Mouse (Mus musculus) stomach, embryonic 14.5 days (tissue): ENCODE results near the gene Tenm4. TPM values are rescaled to one million over a fixed set of nuclear protein-coding genes. Genes with fewer than 3 reads are reported as not detected.

Experiments used
- ATAC-seq: fragments of 200-750 bp; cut with Nextera tagmentation; 2 replicates; pipeline ENCODE4 v1.8.0; 2017; ENCODE audit warnings: low read depth, moderate TSS enrichment; ENCODE audit not compliant: insufficient number of reproducible peaks, insufficient read depth, low FRiP score
- H3K27ac ChIP-seq: fragments of 300-500 bp; sonication (generic); 2 replicates; pipeline ENCODE4 v1.5.1; 2014; ENCODE audit warnings: mild to moderate bottlenecking, low read length, moderate library complexity, mixed read lengths
- H3K27me3 ChIP-seq: fragments of 300-500 bp; sonication (generic); 2 replicates; pipeline ENCODE4 v1.6.1; 2014; ENCODE audit warnings: low read length, control low read depth, mixed read lengths; ENCODE audit not compliant: control insufficient read depth, insufficient read depth
- H3K36me3 ChIP-seq: fragments of 300-500 bp; sonication (generic); 2 replicates; pipeline ENCODE4 v1.6.1; 2014; ENCODE audit warnings: mild to moderate bottlenecking, control low read depth, low read length, moderate library complexity, mixed read lengths; ENCODE audit not compliant: control insufficient read depth, insufficient read depth
- H3K4me1 ChIP-seq: fragments of 300-500 bp; sonication (generic); 2 replicates; pipeline ENCODE4 v1.6.1; 2014; ENCODE audit warnings: low read length, control low read depth, mixed read lengths; ENCODE audit not compliant: control insufficient read depth, insufficient read depth
- H3K4me2 ChIP-seq: fragments of 300-500 bp; sonication (generic); replicated peaks from 2 replicates; pipeline ENCODE4 v1.6.1; 2014; ENCODE audit warnings: low read depth, low read length, control low read depth
- H3K4me3 ChIP-seq: fragments of 300-500 bp; sonication (generic); 2 replicates; pipeline ENCODE4 v1.5.1; 2014; ENCODE audit warnings: low read depth, low read length, control low read depth
- H3K9ac ChIP-seq: fragments of 300-500 bp; sonication (generic); replicated peaks from 2 replicates; pipeline ENCODE4 v1.6.1; 2014; ENCODE audit warnings: low read depth, mild to moderate bottlenecking, control low read depth, low read length, moderate library complexity, mixed read lengths
- H3K9me3 ChIP-seq: fragments of 300-500 bp; sonication (generic); 2 replicates; pipeline ENCODE4 v1.6.1; 2016; ENCODE audit warnings: low read depth, low read length, control low read depth; ENCODE audit not compliant: control insufficient read depth
- WGBS: fragments of 180-500 bp; shearing (Covaris S2); extraction: QIAGEN DNeasy Blood & Tissue Kit; methylation state at CpG from one replicate; pipeline ENCODE4 v1.1.7; 2014; 5-methylcytosine and 5-hydroxymethylcytosine counted together
- polyA plus RNA-seq: library from polyadenylated mRNA; unstranded; fragments of >200 nt; fragmentation: Nextera tagmentation; extraction: Ambion mirVana; gene quantifications from 2 replicates; pipeline ENCODE4 v1.2.1, GENCODE M21; 2014

Gene Tenm4
- polyA plus RNA-seq, 1 experiment from 2014 or later, result 28.8 TPM

DNA sequence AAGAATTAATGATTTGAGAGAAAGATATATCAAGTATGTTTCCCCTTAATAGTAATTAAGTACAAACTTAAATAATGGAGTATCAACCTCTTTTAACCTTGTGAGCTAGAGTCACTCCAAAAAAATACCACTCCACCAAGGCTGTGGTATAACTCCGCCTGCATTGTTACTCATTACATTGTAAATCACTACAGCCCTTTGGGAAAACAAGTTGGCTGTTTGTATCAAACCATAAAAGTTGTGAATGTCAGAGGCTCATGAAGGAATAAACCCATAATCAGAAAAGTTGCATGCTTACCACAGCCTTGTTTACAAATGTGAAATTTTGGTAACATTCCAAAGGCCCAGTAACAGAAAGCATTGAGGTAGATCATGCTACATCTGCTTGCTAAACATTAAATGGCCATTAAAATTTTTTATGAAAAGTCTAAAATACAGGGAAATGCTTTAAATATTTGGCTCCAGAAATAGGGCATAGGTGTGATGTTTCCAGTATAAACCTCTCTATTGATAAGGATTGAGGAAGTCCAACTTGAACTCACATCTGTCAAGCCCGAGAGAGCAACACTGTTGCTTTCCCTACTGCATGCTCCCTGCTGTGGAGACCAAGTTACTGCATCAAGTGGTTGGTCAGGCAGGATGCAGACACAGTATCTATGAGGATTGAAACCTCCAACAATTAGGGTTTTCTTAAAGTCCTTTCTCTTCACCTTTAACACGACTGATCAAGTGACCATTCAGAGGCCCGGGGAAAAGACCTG is 582.5 kb downstream of the Tenm4 start:
- peaks cover 26% of the 10 kb centered on the region for H3K4me1 ChIP-seq
- H3K36me3 ChIP-seq, result no peaks in the 10 kb centered on the region
- no peak for ATAC-seq

GRCm38 (mm10) chr7:96754175-96754574 is 583.1 kb downstream of the Tenm4 start:
- no peak overlapping the region for H3K4me3 ChIP-seq
- H3K27ac ChIP-seq, result no peak overlapping the region

More for the DNA sequence above, 582.5 kb downstream of the Tenm4 start:
- H3K27me3 ChIP-seq, result no peaks in the 10 kb centered on the region
- WGBS, result 60% methylated on average over 4 of the region's 4 CpGs
- no peak overlapping the region for H3K9ac ChIP-seq
- no peak overlapping the region for H3K27ac ChIP-seq
- H3K9me3 ChIP-seq, result no peaks in the 10 kb centered on the region
- H3K4me3 ChIP-seq, result no peak overlapping the region
- no peak overlapping the region for H3K4me2 ChIP-seq

GRCm38 (mm10) chr7:96755459-96756094 is 584.5 kb downstream of the Tenm4 start:
- 32% methylated on average over 12 of the region's 12 CpGs for WGBS
- Histone ChIP-seq H3K4me1 (peaks cover 18% of the 10 kb centered on the region), H3K4me3 (no peak overlapping the region), H3K36me3 (no peaks in the 10 kb centered on the region), H3K9me3 (no peaks in the 10 kb centered on the region), H3K27me3 (no peaks in the 10 kb centered on the region), H3K4me2 (no peak overlapping the region), H3K27ac (peak overlapping the region; percentile 34; the same call in 1 of the 2 replicates), H3K9ac (no peak overlapping the region)
- peak; percentile 67; the same call in 1 of the 2 replicates for ATAC-seq

More at GRCm38 (mm10) chr7:96754175-96754574, 583.1 kb downstream of the Tenm4 start:
- ATAC-seq, result no peak
- Histone ChIP-seq H3K4me2 (no peak overlapping the region), H3K36me3 (no peaks in the 10 kb centered on the region), H3K27me3 (no peaks in the 10 kb centered on the region), H3K4me1 (peaks cover 23% of the 10 kb centered on the region), H3K9ac (no peak overlapping the region), H3K9me3 (no peaks in the 10 kb centered on the region)
- 57% methylated on average over 12 of the region's 12 CpGs for WGBS

DNA sequence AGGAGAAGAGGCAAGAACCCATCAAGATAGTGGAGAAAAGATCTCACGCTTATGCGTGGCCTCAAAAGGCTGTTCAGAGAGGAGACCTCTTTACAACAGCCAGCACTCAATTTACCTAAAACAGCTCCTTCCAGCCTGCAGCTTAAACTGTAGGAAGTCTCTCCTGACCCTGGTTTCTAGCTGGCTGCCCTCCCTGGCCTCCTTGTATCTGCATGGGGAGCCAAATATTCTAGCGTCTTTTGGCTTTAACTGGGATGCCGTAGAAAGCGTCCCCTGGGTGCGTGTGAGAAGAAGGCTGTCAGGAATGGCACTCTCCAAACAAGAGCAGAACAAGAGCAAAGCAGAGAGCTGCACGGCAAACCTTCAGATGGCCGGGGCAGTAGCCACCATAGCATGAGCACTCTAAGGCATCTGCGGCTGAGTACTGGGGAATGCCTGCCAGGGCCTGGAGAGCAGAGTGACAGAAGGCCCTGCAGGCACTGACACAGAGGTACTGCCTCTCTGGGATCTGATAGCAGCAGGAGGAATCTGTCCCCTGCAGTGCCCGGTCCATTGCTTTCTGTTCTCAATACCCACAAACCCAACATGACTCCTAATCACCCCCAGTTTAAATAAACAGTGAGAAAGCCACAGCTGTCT is 585.2 kb downstream of the Tenm4 start:
- ATAC-seq, result no peak
- no peaks in the 10 kb centered on the region for H3K9me3 ChIP-seq
- 49% methylated on average over 10 of the region's 10 CpGs for WGBS
- H3K9ac ChIP-seq, result no peak overlapping the region
- no peak overlapping the region for H3K4me2 ChIP-seq
- H3K27me3 ChIP-seq, result no peaks in the 10 kb centered on the region
- no peaks in the 10 kb centered on the region for H3K36me3 ChIP-seq
- peaks cover 18% of the 10 kb centered on the region for H3K4me1 ChIP-seq
- H3K27ac ChIP-seq, result peak overlapping the region; percentile 34; the same call in 1 of the 2 replicates
- H3K4me3 ChIP-seq, result no peak overlapping the region

DNA sequence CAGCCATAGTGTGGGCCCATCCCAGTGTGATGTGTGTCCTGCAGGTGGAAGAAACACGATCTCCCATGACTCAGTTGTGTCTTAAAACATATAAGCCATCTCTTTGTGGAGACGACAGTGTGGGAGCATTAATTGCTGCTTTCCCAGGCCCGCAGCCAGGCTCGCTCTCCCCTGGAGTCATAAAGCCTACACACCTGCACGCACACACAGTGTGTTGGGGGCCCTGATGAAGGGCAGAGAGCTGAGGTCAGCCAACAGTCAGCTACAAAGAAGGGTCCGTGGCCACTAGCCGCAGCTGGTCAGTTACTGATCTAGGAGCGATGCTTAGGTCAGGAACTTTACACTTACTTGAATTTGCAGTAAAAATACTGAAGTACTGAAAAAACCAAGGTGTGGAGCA is 586.0 kb downstream of the Tenm4 start:
- H3K4me1 ChIP-seq, result peaks cover 18% of the 10 kb centered on the region
- H3K36me3 ChIP-seq, result no peaks in the 10 kb centered on the region
- no peak overlapping the region for H3K4me2 ChIP-seq
- no peak overlapping the region for H3K9ac ChIP-seq
- no peaks in the 10 kb centered on the region for H3K9me3 ChIP-seq
- H3K27ac ChIP-seq, result no peak overlapping the region
- no peak overlapping the region for H3K4me3 ChIP-seq
- WGBS, result 65% methylated on average over 8 of the region's 8 CpGs
- H3K27me3 ChIP-seq, result no peaks in the 10 kb centered on the region
- no peak for ATAC-seq

- Histone ChIP-seq H3K4me3 (no peak overlapping the region), H3K9ac (no peak overlapping the region), H3K9me3 (no peaks in the 10 kb centered on the region), H3K36me3 (no peaks in the 10 kb centered on the region), H3K4me1 (peaks cover 13% of the 10 kb centered on the region; the same call in 1 of the 2 replicates), H3K27ac (no peak overlapping the region), H3K4me2 (no peak overlapping the region), H3K27me3 (no peaks in the 10 kb centered on the region)
- ATAC-seq, result no peak
- 83% methylated on average over 6 of the region's 6 CpGs for WGBS
Observed at GRCm38 (mm10) chr7:96760208-96760607, 589.2 kb downstream of the Tenm4 start.

- Histone ChIP-seq H3K4me2 (no peak overlapping the region), H3K9ac (no peak overlapping the region), H3K27me3 (no peaks in the 10 kb centered on the region), H3K36me3 (no peaks in the 10 kb centered on the region), H3K4me3 (no peak overlapping the region), H3K27ac (no peak overlapping the region), H3K9me3 (no peaks in the 10 kb centered on the region), H3K4me1 (peaks cover 4% of the 10 kb centered on the region; the same call in 1 of the 2 replicates)
- WGBS, result 73% methylated on average over 5 of the region's 5 CpGs
- peak; percentile 73; the same call in 1 of the 2 replicates for ATAC-seq
Observed at GRCm38 (mm10) chr7:96761151-96761550, 590.1 kb downstream of the Tenm4 start.

DNA sequence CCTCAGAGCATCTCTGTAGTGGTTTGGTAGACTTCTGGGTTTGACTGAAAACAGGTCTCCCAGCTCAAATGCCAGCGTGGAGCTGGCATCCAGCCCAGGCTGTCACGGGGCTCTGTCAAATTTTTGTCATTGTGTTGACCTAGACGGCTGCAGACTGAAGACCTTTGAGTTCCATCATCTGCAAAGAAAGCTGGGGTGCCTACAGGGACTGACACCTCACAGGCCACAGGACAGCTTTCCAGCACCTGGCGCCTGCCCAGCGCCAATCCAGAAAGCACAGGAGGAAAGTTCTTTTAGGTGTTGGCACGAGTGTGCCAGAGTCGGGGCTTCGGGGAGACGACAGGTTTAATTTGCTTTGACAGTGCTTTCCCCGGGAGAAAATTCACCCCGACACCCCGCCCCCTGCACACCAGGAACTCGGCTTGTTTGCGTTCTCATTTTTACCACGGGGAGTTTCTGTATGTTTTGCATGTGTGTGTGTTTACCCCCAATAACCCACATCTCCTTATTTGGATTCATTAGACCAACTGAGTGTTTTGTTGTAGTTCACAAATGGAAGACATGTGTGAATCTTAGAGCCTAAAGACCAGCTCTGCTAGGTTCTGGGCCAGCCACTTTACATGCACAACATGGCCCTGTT is 594.4 kb downstream of the Tenm4 start:
- Histone ChIP-seq H3K27ac (no peak overlapping the region), H3K9ac (no peak overlapping the region), H3K27me3 (no peaks in the 10 kb centered on the region), H3K9me3 (0 out of 2 replicates have a peak, but pooled peaks cover 4% of the 10 kb centered on the region), H3K4me3 (no peak overlapping the region), H3K36me3 (no peaks in the 10 kb centered on the region), H3K4me2 (no peak overlapping the region), H3K4me1 (0 out of 2 replicates have a peak, but pooled peaks cover 7% of the 10 kb centered on the region)
- WGBS, result 74% methylated on average over 15 of the region's 15 CpGs
- ATAC-seq, result no peak
